Mouse (Mus musculus): ENCODE measurements around the gene Tjp3. TPM values are rescaled to one million over a fixed set of nuclear protein-coding genes. Genes with fewer than 3 reads are reported as not detected.

Tjp3 gene
- polyA plus RNA-seq, 1 experiment, result 8.1 TPM

GRCm38 (mm10) chr10:81287513-81288157 lies 3.7 kb downstream of the Tjp3 start:
- Histone ChIP-seq H3K4me3 (ENCODE audit: extremely low read depth, insufficient read depth, insufficient read length) (no peak overlapping the region), H3K36me3 (ENCODE audit: control insufficient read depth, insufficient read depth, low read length) (no peaks in the 10 kb centered on the region), H3K27ac (ENCODE audit: insufficient read depth, low read length) (no peak overlapping the region), H3K27me3 (ENCODE audit: control insufficient read depth, insufficient read depth, low read length) (no peaks in the 10 kb centered on the region), H3K4me1 (ENCODE audit: control insufficient read depth, insufficient read depth, insufficient read length) (peaks cover 15% of the 10 kb centered on the region; the same call in 1 of the 2 replicates)
- WGBS, result 74% methylated on average over 8 of the region's 8 CpGs
- DNase-seq (ENCODE audit: low read depth in 1 of 2, low spot score in 2 of 2), result peak in 1 of 2 experiments; percentile 64
- TF ChIP-seq CTCF (IDR thresholded peaks at IDR 0.05; ENCODE audit: extremely low read depth, insufficient read depth, insufficient read length, insufficient replicate concordance) (peak; percentile 66; the same call in 1 of the 2 replicates), POLR2A (IDR thresholded peaks at IDR 0.05; ENCODE audit: low read depth, low read length) (no peak)

GRCm38 (mm10) chr10:81286586-81286985 lies 4.8 kb downstream of the Tjp3 start:
- 45% methylated on average over 6 of the region's 6 CpGs for WGBS
- no peak for DNase-seq (ENCODE audit: low read depth in 1 of 2, low spot score in 2 of 2)
- Histone ChIP-seq H3K27ac (ENCODE audit: insufficient read depth, low read length) (no peak overlapping the region), H3K4me1 (ENCODE audit: control insufficient read depth, insufficient read depth, insufficient read length) (peaks cover 12% of the 10 kb centered on the region; the same call in 1 of the 2 replicates), H3K27me3 (ENCODE audit: control insufficient read depth, insufficient read depth, low read length) (no peaks in the 10 kb centered on the region), H3K36me3 (ENCODE audit: control insufficient read depth, insufficient read depth, low read length) (no peaks in the 10 kb centered on the region), H3K4me3 (ENCODE audit: extremely low read depth, insufficient read depth, insufficient read length) (no peak overlapping the region)
- no peak for TF ChIP-seq POLR2A (IDR thresholded peaks at IDR 0.05; ENCODE audit: low read depth, low read length)

- Histone ChIP-seq H3K27ac (ENCODE audit: insufficient read depth, low read length) (peak overlapping the region; percentile 53), H3K27me3 (ENCODE audit: control insufficient read depth, insufficient read depth, low read length) (no peaks in the 10 kb centered on the region), H3K4me1 (ENCODE audit: control insufficient read depth, insufficient read depth, insufficient read length) (peaks cover 6% of the 10 kb centered on the region; the same call in 1 of the 2 replicates), H3K36me3 (ENCODE audit: control insufficient read depth, insufficient read depth, low read length) (no peaks in the 10 kb centered on the region; the same call in 1 of the 2 replicates), H3K4me3 (ENCODE audit: extremely low read depth, insufficient read depth, insufficient read length) (peak overlapping the region; percentile 62)
- DNase-seq (ENCODE audit: low read depth in 1 of 2, low spot score in 2 of 2), result peak; percentile 78 to 92
- WGBS, result 3% methylated on average over 54 of the region's 54 CpGs
- TF ChIP-seq POLR2A (IDR thresholded peaks at IDR 0.05; ENCODE audit: low read depth, low read length), result no peak
- no peak for TF ChIP-seq CTCF (IDR thresholded peaks at IDR 0.05; ENCODE audit: extremely low read depth, insufficient read depth, insufficient read length, insufficient replicate concordance)
Observed at GRCm38 (mm10) chr10:81285694-81286450, 5.5 kb downstream of the Tjp3 start.

- H3K4me3 ChIP-seq (ENCODE audit: extremely low read depth, insufficient read depth, insufficient read length), result no peak overlapping the region
- no peak for TF ChIP-seq CTCF (IDR thresholded peaks at IDR 0.05; ENCODE audit: extremely low read depth, insufficient read depth, insufficient read length, insufficient replicate concordance)
- no peak for TF ChIP-seq POLR2A (IDR thresholded peaks at IDR 0.05; ENCODE audit: low read depth, low read length)
- DNase-seq (ENCODE audit: low read depth in 1 of 2, low spot score in 2 of 2), result no peak
- no peak overlapping the region for H3K27ac ChIP-seq (ENCODE audit: insufficient read depth, low read length)
- H3K36me3 ChIP-seq (ENCODE audit: control insufficient read depth, insufficient read depth, low read length), result no peaks in the 10 kb centered on the region; the same call in 1 of the 2 replicates
- H3K27me3 ChIP-seq (ENCODE audit: control insufficient read depth, insufficient read depth, low read length), result no peaks in the 10 kb centered on the region
- H3K4me1 ChIP-seq (ENCODE audit: control insufficient read depth, insufficient read depth, insufficient read length), result peaks cover 2% of the 10 kb centered on the region; the same call in 1 of the 2 replicates
- WGBS, result 61% methylated on average over 17 of the region's 17 CpGs
Observed at GRCm38 (mm10) chr10:81284719-81285118, 6.7 kb downstream of the Tjp3 start.

GRCm38 (mm10) chr10:81284189-81284588 lies 7.2 kb downstream of the Tjp3 start:
- no peak for DNase-seq (ENCODE audit: low read depth in 1 of 2, low spot score in 2 of 2)
- WGBS, result 92% methylated on average over 6 of the region's 6 CpGs
- TF ChIP-seq POLR2A (IDR thresholded peaks at IDR 0.05; ENCODE audit: low read depth, low read length) (no peak), CTCF (IDR thresholded peaks at IDR 0.05; ENCODE audit: extremely low read depth, insufficient read depth, insufficient read length, insufficient replicate concordance) (no peak)
- Histone ChIP-seq H3K4me1 (ENCODE audit: control insufficient read depth, insufficient read depth, insufficient read length) (peaks cover 2% of the 10 kb centered on the region; the same call in 1 of the 2 replicates), H3K27me3 (ENCODE audit: control insufficient read depth, insufficient read depth, low read length) (no peaks in the 10 kb centered on the region), H3K36me3 (ENCODE audit: control insufficient read depth, insufficient read depth, low read length) (peaks cover under 1% of the 10 kb centered on the region), H3K4me3 (ENCODE audit: extremely low read depth, insufficient read depth, insufficient read length) (no peak overlapping the region), H3K27ac (ENCODE audit: insufficient read depth, low read length) (no peak overlapping the region)

- H3K27me3 ChIP-seq (ENCODE audit: control insufficient read depth, insufficient read depth, low read length), result no peaks in the 10 kb centered on the region
- peaks cover 2% of the 10 kb centered on the region for H3K36me3 ChIP-seq (ENCODE audit: control insufficient read depth, insufficient read depth, low read length)
Observed at GRCm38 (mm10) chr10:81279496-81279895, 11.9 kb downstream of the Tjp3 start.

More at GRCm38 (mm10) chr10:81279496-81279895, 11.9 kb downstream of the Tjp3 start:
- DNase-seq (ENCODE audit: low read depth in 1 of 2, low spot score in 2 of 2), result no peak
- Histone ChIP-seq H3K4me1 (ENCODE audit: control insufficient read depth, insufficient read depth, insufficient read length) (no peaks in the 10 kb centered on the region), H3K27ac (ENCODE audit: insufficient read depth, low read length) (no peak overlapping the region), H3K4me3 (ENCODE audit: extremely low read depth, insufficient read depth, insufficient read length) (no peak overlapping the region)
- TF ChIP-seq POLR2A (IDR thresholded peaks at IDR 0.05; ENCODE audit: low read depth, low read length) (no peak), CTCF (IDR thresholded peaks at IDR 0.05; ENCODE audit: extremely low read depth, insufficient read depth, insufficient read length, insufficient replicate concordance) (no peak)
- WGBS, result 77% methylated on average over 10 of the region's 10 CpGs

All from spleen, adult 2 months (tissue).